Mouse (Mus musculus): Measurements from ENCODE around the gene Zeb2. TPM values are rescaled to one million over a fixed set of nuclear protein-coding genes. Genes with fewer than 3 reads are reported as not detected.

Gene Zeb2
- polyA plus RNA-seq, 1 experiment from 2014 or later = 14.4 TPM

DNA sequence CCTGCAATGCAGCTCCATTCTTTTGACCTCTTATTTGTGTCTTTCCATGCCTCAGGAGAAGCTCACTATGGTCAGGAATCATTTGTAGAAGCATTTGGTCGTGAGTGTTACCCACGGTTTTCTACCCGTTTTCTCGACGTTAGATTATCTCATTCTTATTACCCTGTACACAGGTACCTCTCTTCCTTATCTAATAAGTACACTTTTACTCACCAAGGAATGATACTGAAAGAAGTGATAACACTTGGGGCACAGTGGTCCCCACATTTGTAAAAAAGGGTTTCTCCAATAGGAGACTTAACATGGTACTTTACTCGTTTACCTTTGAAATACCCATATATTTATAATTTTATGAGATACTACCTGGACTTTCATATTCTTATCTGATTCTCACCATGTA is 161.7 kb downstream of the Zeb2 start:
- no peak for DNase-seq (ENCODE audit: low spot score)
- H3K9ac ChIP-seq (ENCODE audit: low read length) = no peak overlapping the region

DNA sequence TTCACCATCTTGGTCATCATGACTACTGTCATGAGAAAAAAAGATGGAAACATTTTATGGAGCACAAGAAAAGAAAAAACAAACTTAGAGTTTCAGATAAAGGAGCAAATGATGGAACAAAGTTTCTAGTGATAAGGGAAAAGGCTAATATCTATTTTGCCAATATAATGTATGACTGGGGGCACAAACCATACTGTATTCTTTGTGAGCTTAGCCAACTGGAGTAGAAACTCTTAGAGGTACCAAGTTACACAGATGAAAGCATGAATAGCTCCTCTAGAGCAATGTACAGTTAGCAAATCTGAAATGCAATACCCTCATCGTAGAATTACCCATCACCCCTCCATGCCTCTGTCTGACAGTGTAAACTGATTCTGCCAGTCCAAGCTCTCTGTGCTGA is 163.0 kb downstream of the Zeb2 start:
- H3K36me3 ChIP-seq (ENCODE audit: control insufficient read depth, insufficient read depth, low read length) = no peaks in the 10 kb centered on the region

More for the DNA sequence above, 161.7 kb downstream of the Zeb2 start:
- Histone ChIP-seq H3K4me2 (replicated peaks; ENCODE audit: low read depth) (no peak overlapping the region), H3K36me3 (ENCODE audit: control insufficient read depth, insufficient read depth, low read length) (no peaks in the 10 kb centered on the region), H3K27me3 (ENCODE audit: control insufficient read depth, insufficient read depth, low read length) (no peaks in the 10 kb centered on the region), H3K4me1 (replicated peaks; ENCODE audit: control insufficient read depth, insufficient read depth) (no peaks in the 10 kb centered on the region), H3K9me3 (ENCODE audit: control insufficient read depth, low read length) (no peaks in the 10 kb centered on the region), H3K27ac (replicated peaks) (no peak overlapping the region), H3K4me3 (ENCODE audit: low read depth, low read length) (no peak overlapping the region)
- no peak for ATAC-seq (ENCODE audit: low FRiP score, low TSS enrichment)
- TF ChIP-seq EP300 (optimal IDR thresholded peaks at IDR 0.05) = no peak
- no peak for TF ChIP-seq CTCF (IDR thresholded peaks at IDR 0.05; ENCODE audit: low read depth)
- WGBS = 91% methylated on average over 6 of the region's 6 CpGs

DNA sequence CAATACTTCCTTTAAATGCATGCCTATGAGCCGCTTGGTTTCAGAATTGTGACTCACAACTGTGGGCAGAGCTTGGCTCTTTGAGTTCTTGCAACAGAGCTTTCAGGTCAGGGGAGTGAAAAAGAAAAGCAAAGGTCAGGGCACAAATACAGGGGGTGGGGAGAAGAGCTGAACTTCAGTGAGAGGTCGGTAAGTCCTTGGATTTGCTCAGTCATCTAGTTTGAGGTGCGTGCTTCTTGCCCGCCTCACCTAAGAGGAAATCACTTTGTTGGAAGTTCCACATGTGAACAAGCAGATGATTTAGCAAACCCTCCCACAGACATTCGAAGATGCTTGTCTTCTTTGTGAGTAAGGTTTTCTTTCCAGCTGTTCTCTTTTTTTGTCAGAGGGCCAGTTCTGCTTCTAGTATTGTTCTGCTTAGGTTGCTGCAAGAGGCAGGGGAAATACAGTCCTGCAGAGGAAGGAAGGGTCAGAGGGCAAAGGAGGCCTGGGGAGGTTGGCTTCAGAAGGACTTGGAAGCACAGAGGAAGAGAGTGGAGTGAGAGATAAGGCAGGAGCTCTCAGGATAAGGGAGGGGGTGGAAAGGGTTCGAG is 164.3 kb downstream of the Zeb2 start:
- H3K36me3 ChIP-seq (ENCODE audit: control insufficient read depth, insufficient read depth, low read length) = no peaks in the 10 kb centered on the region
- no peak overlapping the region for H3K4me2 ChIP-seq (replicated peaks; ENCODE audit: low read depth)
- H3K4me1 ChIP-seq (replicated peaks; ENCODE audit: control insufficient read depth, insufficient read depth) = no peaks in the 10 kb centered on the region
- 44% methylated on average over 6 of the region's 6 CpGs for WGBS
- H3K27me3 ChIP-seq (ENCODE audit: control insufficient read depth, insufficient read depth, low read length) = no peaks in the 10 kb centered on the region
- H3K27ac ChIP-seq (replicated peaks) = no peak overlapping the region
- TF ChIP-seq CTCF (IDR thresholded peaks at IDR 0.05; ENCODE audit: low read depth) (no peak), EP300 (optimal IDR thresholded peaks at IDR 0.05) (no peak)
- H3K4me3 ChIP-seq (ENCODE audit: low read depth, low read length) = no peak overlapping the region
- no peak overlapping the region for H3K9ac ChIP-seq (ENCODE audit: low read length)
- no peaks in the 10 kb centered on the region for H3K9me3 ChIP-seq (ENCODE audit: control insufficient read depth, low read length)
- peak; percentile 16 for DNase-seq (ENCODE audit: low spot score)
- peak; percentile 53; the same call in 1 of the 2 replicates for ATAC-seq (ENCODE audit: low FRiP score, low TSS enrichment)

More for the DNA sequence above, 163.0 kb downstream of the Zeb2 start:
- no peak overlapping the region for H3K4me3 ChIP-seq (ENCODE audit: low read depth, low read length)
- no peak overlapping the region for H3K9ac ChIP-seq (ENCODE audit: low read length)
- H3K4me1 ChIP-seq (replicated peaks; ENCODE audit: control insufficient read depth, insufficient read depth) = no peaks in the 10 kb centered on the region
- DNase-seq (ENCODE audit: low spot score) (no peak), ATAC-seq (ENCODE audit: low FRiP score, low TSS enrichment) (no peak)
- no peaks in the 10 kb centered on the region for H3K27me3 ChIP-seq (ENCODE audit: control insufficient read depth, insufficient read depth, low read length)
- no peak overlapping the region for H3K4me2 ChIP-seq (replicated peaks; ENCODE audit: low read depth)
- H3K9me3 ChIP-seq (ENCODE audit: control insufficient read depth, low read length) = no peaks in the 10 kb centered on the region
- no peak overlapping the region for H3K27ac ChIP-seq (replicated peaks)
- WGBS = 81% methylated on average over 1 of the region's 1 CpGs
- no peak for TF ChIP-seq EP300 (optimal IDR thresholded peaks at IDR 0.05)
- TF ChIP-seq CTCF (IDR thresholded peaks at IDR 0.05; ENCODE audit: low read depth) = no peak

DNA sequence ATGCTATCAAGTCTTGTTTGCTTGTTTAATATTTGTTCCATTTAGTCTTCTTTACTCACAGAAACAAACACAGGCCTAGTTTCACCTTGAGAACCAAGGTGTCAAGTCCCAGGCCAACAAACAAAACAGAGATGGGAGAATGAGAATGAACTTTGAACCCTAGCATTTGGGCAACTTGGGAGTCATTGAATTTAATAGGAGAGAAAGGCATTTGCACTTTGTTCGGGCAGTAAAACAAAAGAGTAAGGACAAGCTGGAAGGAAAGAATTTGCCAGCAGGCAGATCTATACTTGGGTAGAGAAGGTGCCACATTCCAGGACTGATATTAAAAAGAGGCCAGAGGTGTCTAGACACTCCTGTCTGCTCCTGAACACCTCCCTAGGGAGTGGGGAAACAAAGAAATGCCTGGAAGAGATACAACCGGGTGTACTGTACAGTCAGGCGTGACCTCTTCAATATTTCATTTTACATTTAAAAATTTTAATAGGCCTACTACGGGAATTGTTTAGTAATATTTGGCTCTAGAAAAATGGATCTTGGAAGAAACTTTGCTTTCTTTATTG is 165.5 kb downstream of the Zeb2 start:
- TF ChIP-seq EP300 (optimal IDR thresholded peaks at IDR 0.05) = no peak
- no peak for TF ChIP-seq CTCF (IDR thresholded peaks at IDR 0.05; ENCODE audit: low read depth)
- no peak for ATAC-seq (ENCODE audit: low FRiP score, low TSS enrichment)
- Histone ChIP-seq H3K9ac (ENCODE audit: low read length) (no peak overlapping the region), H3K27me3 (ENCODE audit: control insufficient read depth, insufficient read depth, low read length) (no peaks in the 10 kb centered on the region), H3K4me3 (ENCODE audit: low read depth, low read length) (no peak overlapping the region), H3K9me3 (ENCODE audit: control insufficient read depth, low read length) (no peaks in the 10 kb centered on the region), H3K27ac (replicated peaks) (no peak overlapping the region), H3K4me1 (replicated peaks; ENCODE audit: control insufficient read depth, insufficient read depth) (no peaks in the 10 kb centered on the region), H3K36me3 (ENCODE audit: control insufficient read depth, insufficient read depth, low read length) (no peaks in the 10 kb centered on the region), H3K4me2 (replicated peaks; ENCODE audit: low read depth) (no peak overlapping the region)
- DNase-seq (ENCODE audit: low spot score) = no peak
- WGBS = 58% methylated on average over 4 of the region's 4 CpGs

DNA sequence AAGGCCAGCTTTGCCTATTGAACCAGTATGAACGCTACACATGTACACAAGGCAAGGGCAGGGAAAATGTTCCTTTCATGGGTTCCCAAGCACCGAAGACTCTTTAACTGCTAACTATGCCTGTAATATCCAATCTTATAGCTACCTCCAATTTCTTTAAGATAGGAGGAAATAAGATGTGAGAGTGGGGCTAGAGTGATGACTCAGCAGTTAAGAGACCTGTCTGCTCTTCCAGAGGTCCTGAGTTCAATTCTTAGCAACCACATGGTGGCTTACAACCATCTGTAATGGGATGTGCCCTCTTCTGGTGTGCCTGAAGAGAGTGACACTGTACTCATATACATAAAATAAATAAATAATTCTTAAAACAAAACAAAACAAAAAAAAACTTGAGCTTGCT is 172.5 kb downstream of the Zeb2 start:
- TF ChIP-seq CTCF (IDR thresholded peaks at IDR 0.05; ENCODE audit: low read depth) (no peak), EP300 (optimal IDR thresholded peaks at IDR 0.05) (no peak)
- Histone ChIP-seq H3K27ac (replicated peaks) (no peak overlapping the region), H3K4me3 (ENCODE audit: low read depth, low read length) (no peak overlapping the region), H3K4me1 (replicated peaks; ENCODE audit: control insufficient read depth, insufficient read depth) (no peaks in the 10 kb centered on the region), H3K9me3 (ENCODE audit: control insufficient read depth, low read length) (no peaks in the 10 kb centered on the region), H3K4me2 (replicated peaks; ENCODE audit: low read depth) (no peak overlapping the region), H3K36me3 (ENCODE audit: control insufficient read depth, insufficient read depth, low read length) (no peaks in the 10 kb centered on the region), H3K27me3 (ENCODE audit: control insufficient read depth, insufficient read depth, low read length) (no peaks in the 10 kb centered on the region), H3K9ac (ENCODE audit: low read length) (no peak overlapping the region)
- no peak for DNase-seq (ENCODE audit: low spot score)
- 97% methylated on average over 2 of the region's 2 CpGs for WGBS
- ATAC-seq (ENCODE audit: low FRiP score, low TSS enrichment) = no peak

Small RNA genes lying within 50 kb of the gene (microRNA-seq; reads per million reads assigned to microRNA genes)
- gene Mir5129 = 1.6 reads per million

Other genes starting within 250 kb of the Zeb2 start
- gene Gtdc1, start 189.7 kb downstream of the Zeb2 start, polyA plus RNA-seq (2015; fragmentation: Nextera tagmentation; extraction: Ambion mirVana) = 6.3 and 7.1 TPM in 2 replicates

All from stomach, postnatal 0 days (tissue).